Mouse (Mus musculus) cerebellum, adult 2 months (tissue): ENCODE measurements around the gene Clec2l.

ENCODE experiments used
- CTCF ChIP-seq: fragments of 200-500 bp; IDR thresholded peaks from 2 replicates; pipeline ENCODE4 v1.5.1; 2011; ENCODE audit warnings: low read depth, mild to moderate bottlenecking, control low read depth, low read length, moderate library complexity, borderline replicate concordance; ENCODE audit not compliant: insufficient read depth
- POLR2A ChIP-seq: fragments of 200-500 bp; IDR thresholded peaks from 2 replicates; pipeline ENCODE4 v1.6.1; 2011; ENCODE audit warnings: low read length, control low read depth, borderline replicate concordance; ENCODE audit not compliant: insufficient read depth

GRCm38 (mm10) chr6:38703526-38703925, 40.7 kb downstream of the Clec2l start:
- TF ChIP-seq CTCF (no peak), POLR2A (no peak)
